ENCODE assay signal across 20 mouse cellular contexts in genomic region chr13:48402316-48402715, GRCm38 (mm10).
DNase-seq lines count a peak whose midpoint lies in the region; ATAC-seq lines count a peak whose summit lies in the region.
"Had no signal": no experiment of that assay in that cellular context is flagged by ENCODE, and none has a peak within 500 bp of the region (broad histone marks: within the 10 kb centered on the region; RNA-seq: fewer than 3 reads in every experiment).

No protein-coding gene starts in this region.

- H3K27ac ChIP-seq in forebrain, embryonic 16.5 days (ENCODE audit: low read length) = no peak overlapping the region
- H3K27ac ChIP-seq in forebrain, embryonic 14.5 days (ENCODE audit: low read depth, low read length) = no peak overlapping the region
- peak overlapping the region; percentile 45; the same call in 1 of the 2 replicates for H3K27ac ChIP-seq in midbrain, embryonic 15.5 days
- no peak overlapping the region for H3K27ac ChIP-seq in midbrain, embryonic 10.5 days (replicated peaks)
- H3K27ac ChIP-seq in embryonic facial prominence, embryonic 14.5 days (replicated peaks; ENCODE audit: low read depth, low read length) = no peak overlapping the region
- H3K27ac ChIP-seq: forebrain, embryonic 13.5 days; heart, embryonic 15.5 days; hindbrain, embryonic 10.5 days; hindbrain, embryonic 14.5 days; intestine, embryonic 15.5 days had no signal

- H3K27me3 ChIP-seq in forebrain, embryonic 16.5 days (replicated peaks; ENCODE audit: control insufficient read depth, insufficient read depth, low read length) = no peaks in the 10 kb centered on the region
- H3K27me3 ChIP-seq in forebrain, embryonic 14.5 days (replicated peaks; ENCODE audit: control insufficient read depth, insufficient read depth, low read length) = no peaks in the 10 kb centered on the region
- H3K27me3 ChIP-seq in midbrain, embryonic 15.5 days (replicated peaks) = no peaks in the 10 kb centered on the region
- H3K27me3 ChIP-seq in midbrain, embryonic 10.5 days (ENCODE audit: low read depth, poor library complexity, severe bottlenecking) = no peaks in the 10 kb centered on the region
- no peaks in the 10 kb centered on the region for H3K27me3 ChIP-seq in embryonic facial prominence, embryonic 14.5 days (replicated peaks; ENCODE audit: control insufficient read depth, insufficient read depth, low read length)
- H3K27me3 ChIP-seq: forebrain, embryonic 13.5 days; heart, embryonic 15.5 days; intestine, embryonic 15.5 days had no signal

- no peaks in the 10 kb centered on the region for H3K36me3 ChIP-seq in forebrain, embryonic 16.5 days (ENCODE audit: control insufficient read depth, insufficient read depth)
- H3K36me3 ChIP-seq in forebrain, embryonic 14.5 days (ENCODE audit: control insufficient read depth, insufficient read depth, low read length) = no peaks in the 10 kb centered on the region
- no peaks in the 10 kb centered on the region for H3K36me3 ChIP-seq in midbrain, embryonic 15.5 days (replicated peaks)
- H3K36me3 ChIP-seq in midbrain, embryonic 10.5 days = no peaks in the 10 kb centered on the region
- no peaks in the 10 kb centered on the region for H3K36me3 ChIP-seq in embryonic facial prominence, embryonic 14.5 days (ENCODE audit: control insufficient read depth, insufficient read depth, low read length)
- H3K36me3 ChIP-seq: heart, embryonic 15.5 days; hindbrain, embryonic 10.5 days; intestine, embryonic 15.5 days had no signal

- ATAC-seq in forebrain, embryonic 16.5 days = 0 out of 2 replicates have a peak, but pooled peaks have one; percentile 38
- ATAC-seq in forebrain, embryonic 14.5 days = no peak
- ATAC-seq in midbrain, embryonic 15.5 days (replicated peaks) = no peak; the same call in 1 of the 2 replicates
- ATAC-seq in embryonic facial prominence, embryonic 14.5 days (ENCODE audit: low read depth) = no peak
- ATAC-seq: forebrain, embryonic 13.5 days; intestine, embryonic 15.5 days had no signal

- no peak overlapping the region for H3K4me3 ChIP-seq in forebrain, embryonic 16.5 days (replicated peaks; ENCODE audit: low read length)
- no peak overlapping the region for H3K4me3 ChIP-seq in forebrain, embryonic 14.5 days (ENCODE audit: low read depth, low read length)
- H3K4me3 ChIP-seq in midbrain, embryonic 15.5 days = no peak overlapping the region
- no peak overlapping the region for H3K4me3 ChIP-seq in midbrain, embryonic 10.5 days
- no peak overlapping the region for H3K4me3 ChIP-seq in embryonic facial prominence, embryonic 14.5 days (ENCODE audit: low read depth, low read length)
- H3K4me3 ChIP-seq: forebrain, embryonic 13.5 days; heart, embryonic 15.5 days; hindbrain, embryonic 10.5 days; intestine, embryonic 15.5 days had no signal

- WGBS in forebrain, embryonic 16.5 days = 20% methylated on average over 5 of the region's 5 CpGs
- 32% methylated on average over 5 of the region's 5 CpGs for WGBS in forebrain, embryonic 14.5 days
- 16% methylated on average over 5 of the region's 5 CpGs for WGBS in midbrain, embryonic 15.5 days
- 19% methylated on average over 5 of the region's 5 CpGs for WGBS in midbrain, embryonic 10.5 days
- WGBS in embryonic facial prominence, embryonic 14.5 days = 2% methylated on average over 5 of the region's 5 CpGs

- no peak overlapping the region for H3K9ac ChIP-seq in forebrain, embryonic 16.5 days (replicated peaks; ENCODE audit: low read depth, low read length)
- H3K9ac ChIP-seq in forebrain, embryonic 14.5 days (ENCODE audit: low read length) = no peak overlapping the region
- H3K9ac ChIP-seq in midbrain, embryonic 15.5 days = no peak overlapping the region
- H3K9ac ChIP-seq in embryonic facial prominence, embryonic 14.5 days (ENCODE audit: low read depth, low read length) = no peak overlapping the region
- H3K9ac ChIP-seq: forebrain, embryonic 13.5 days; heart, embryonic 15.5 days; hindbrain, embryonic 14.5 days; intestine, embryonic 15.5 days had no signal

- H3K9me3 ChIP-seq in forebrain, embryonic 16.5 days (ENCODE audit: control insufficient read depth, low read length) = no peaks in the 10 kb centered on the region
- no peaks in the 10 kb centered on the region for H3K9me3 ChIP-seq in forebrain, embryonic 14.5 days (replicated peaks; ENCODE audit: control insufficient read depth, low read length)
- no peaks in the 10 kb centered on the region for H3K9me3 ChIP-seq in midbrain, embryonic 15.5 days
- no peaks in the 10 kb centered on the region for H3K9me3 ChIP-seq in midbrain, embryonic 10.5 days (replicated peaks)
- H3K9me3 ChIP-seq in embryonic facial prominence, embryonic 14.5 days (ENCODE audit: control insufficient read depth, low read length) = no peaks in the 10 kb centered on the region
- H3K9me3 ChIP-seq: forebrain, embryonic 13.5 days; heart, embryonic 15.5 days; hindbrain, embryonic 10.5 days; intestine, embryonic 15.5 days had no signal

- no peak for DNase-seq in forebrain, embryonic 14.5 days (ENCODE audit: low spot score)
- no peak for DNase-seq in midbrain, embryonic 10.5 days (ENCODE audit: low spot score)
- DNase-seq in NIH3T3 (ENCODE audit: low read depth) = peak; percentile 45
- peak; percentile 16 for DNase-seq in embryonic facial prominence, embryonic 14.5 days (ENCODE audit: low spot score)
- DNase-seq in adrenal gland, adult (ENCODE audit: inconsistent age in 2 of 2, low spot score in 1 of 2) = no peak
- DNase-seq in frontal cortex, adult 2 months (ENCODE audit: extremely low spot score in 1 of 2, low spot score in 1 of 2) = no peak
- DNase-seq: adrenal gland, postnatal 10 days; cerebellum, adult 18-20 months; cerebellum, adult 9-11 months; gastrocnemius, postnatal 10 days; heart, adult 18-20 months; heart, postnatal 14 days had no signal

- H3K4me2 ChIP-seq in forebrain, embryonic 16.5 days (ENCODE audit: low read length) = no peak overlapping the region
- no peak overlapping the region for H3K4me2 ChIP-seq in forebrain, embryonic 14.5 days (ENCODE audit: low read length)
- H3K4me2 ChIP-seq in midbrain, embryonic 15.5 days = no peak overlapping the region
- H3K4me2 ChIP-seq in embryonic facial prominence, embryonic 14.5 days (ENCODE audit: low read depth, low read length) = no peak overlapping the region
- H3K4me2 ChIP-seq: forebrain, embryonic 13.5 days; heart, embryonic 11.5 days; heart, embryonic 15.5 days; hindbrain, embryonic 14.5 days; intestine, embryonic 15.5 days had no signal

- H3K4me1 ChIP-seq in forebrain, embryonic 16.5 days (replicated peaks; ENCODE audit: control insufficient read depth, insufficient read depth, low read length) = no peaks in the 10 kb centered on the region
- H3K4me1 ChIP-seq in forebrain, embryonic 14.5 days (ENCODE audit: control insufficient read depth, insufficient read depth, low read length) = no peaks in the 10 kb centered on the region
- peaks cover 8% of the 10 kb centered on the region; the same call in 1 of the 2 replicates for H3K4me1 ChIP-seq in midbrain, embryonic 15.5 days
- peaks cover 5% of the 10 kb centered on the region; the same call in 1 of the 2 replicates for H3K4me1 ChIP-seq in midbrain, embryonic 10.5 days
- H3K4me1 ChIP-seq in embryonic facial prominence, embryonic 14.5 days (ENCODE audit: control insufficient read depth, insufficient read depth, low read length) = no peaks in the 10 kb centered on the region
- H3K4me1 ChIP-seq: forebrain, embryonic 13.5 days; heart, embryonic 15.5 days; intestine, embryonic 15.5 days had no signal

Comparison
In these comparisons a context has a peak if more than half of its experiments do, and no peak if none do; other contexts are left out.
1. DNase-seq: peak in NIH3T3 (single experiment) and embryonic facial prominence, embryonic 14.5 days (single experiment); none in forebrain, embryonic 14.5 days (single experiment), midbrain, embryonic 10.5 days (single experiment), adrenal gland, adult (0 of 2) and frontal cortex, adult 2 months (0 of 2).